21 mouse cellular contexts compared by ENCODE assay signal in genomic region chr4:100723053-100723452, GRCm38 (mm10). TPM values are rescaled to one million over a fixed set of nuclear protein-coding genes. Genes with fewer than 3 reads are reported as not detected.
"Had no signal": no experiment of that assay in that cellular context is flagged by ENCODE, and none has a peak within 500 bp of the region (broad histone marks: within the 10 kb centered on the region; RNA-seq: fewer than 3 reads in every experiment).

No protein-coding gene starts in this region.

- H3K27ac ChIP-seq: left cerebral cortex, adult 2 months; limb, embryonic 10.5 days; limb, embryonic 12.5 days; limb, embryonic 13.5 days; limb, embryonic 15.5 days; liver, embryonic 12.5 days; liver, embryonic 13.5 days; liver, embryonic 14.5 days; liver, embryonic 15.5 days; lung, embryonic 15.5 days; macrophage; midbrain, embryonic 12.5 days; neural tube, embryonic 12.5 days; neural tube, embryonic 13.5 days had no signal

- H3K4me1 ChIP-seq: limb, embryonic 10.5 days; limb, embryonic 12.5 days; limb, embryonic 13.5 days; limb, embryonic 15.5 days; liver, embryonic 12.5 days; liver, embryonic 13.5 days; liver, embryonic 15.5 days; lung, embryonic 15.5 days; megakaryocyte, embryonic 14.5 days; neural tube, embryonic 12.5 days; neural tube, embryonic 13.5 days had no signal

- H3K4me2 ChIP-seq: limb, embryonic 12.5 days; limb, embryonic 13.5 days; limb, embryonic 15.5 days; liver, embryonic 11.5 days; liver, embryonic 12.5 days; liver, embryonic 13.5 days; liver, embryonic 15.5 days; lung, embryonic 14.5 days; lung, embryonic 15.5 days; midbrain, embryonic 12.5 days; neural tube, embryonic 12.5 days; neural tube, embryonic 13.5 days had no signal

- DNase-seq: liver, embryonic 13.5 days had no signal

- H3K9ac ChIP-seq: limb, embryonic 12.5 days; limb, embryonic 13.5 days; limb, embryonic 15.5 days; liver, embryonic 12.5 days; liver, embryonic 13.5 days; liver, embryonic 14.5 days; liver, embryonic 15.5 days; liver, postnatal 0 days; lung, embryonic 14.5 days; lung, embryonic 15.5 days; midbrain, embryonic 12.5 days; neural tube, embryonic 12.5 days; neural tube, embryonic 13.5 days had no signal

- H3K4me3 ChIP-seq: left cerebral cortex, adult 2 months; limb, embryonic 10.5 days; limb, embryonic 12.5 days; limb, embryonic 13.5 days; limb, embryonic 15.5 days; liver, embryonic 12.5 days; liver, embryonic 13.5 days; liver, embryonic 15.5 days; lung, embryonic 15.5 days; megakaryocyte, embryonic 14.5 days; midbrain, embryonic 12.5 days; myocyte; neural tube, embryonic 12.5 days; neural tube, embryonic 13.5 days had no signal

- H3K9me3 ChIP-seq: limb, embryonic 10.5 days; limb, embryonic 12.5 days; limb, embryonic 13.5 days; limb, embryonic 15.5 days; liver, embryonic 12.5 days; liver, embryonic 13.5 days; liver, embryonic 15.5 days; lung, embryonic 15.5 days; midbrain, embryonic 12.5 days; neural tube, embryonic 12.5 days; neural tube, embryonic 13.5 days had no signal

- ATAC-seq: liver, embryonic 12.5 days; liver, postnatal 0 days; midbrain, embryonic 16.5 days had no signal

- H3K27me3 ChIP-seq: limb, embryonic 12.5 days; limb, embryonic 13.5 days; liver, embryonic 12.5 days; liver, embryonic 13.5 days; liver, embryonic 15.5 days; lung, embryonic 15.5 days; megakaryocyte, embryonic 14.5 days; neural tube, embryonic 12.5 days; neural tube, embryonic 13.5 days had no signal

- H3K36me3 ChIP-seq: limb, embryonic 10.5 days; limb, embryonic 12.5 days; limb, embryonic 13.5 days; limb, embryonic 15.5 days; liver, embryonic 12.5 days; liver, embryonic 13.5 days; liver, embryonic 15.5 days; lung, embryonic 15.5 days; midbrain, embryonic 12.5 days; neural tube, embryonic 12.5 days; neural tube, embryonic 13.5 days had no signal

RNA-seq across cellular contexts. Expression of gene Cachd1, which starts 53.4 kb away (rescaled TPM):
- total RNA-seq: monocyte, adult 5-6 weeks had no signal
- polyA plus RNA-seq: macrophage had no signal
